Mouse (Mus musculus) forebrain, embryonic 13.5 days (tissue): ENCODE data around the gene Ntng1. TPM values are rescaled to one million over a fixed set of nuclear protein-coding genes. Genes with fewer than 3 reads are reported as not detected.

Experiments used
- ATAC-seq: fragments of 200-750 bp; cut with Nextera tagmentation; 2 replicates; pipeline ENCODE4 v1.8.0; 2017
- H3K27ac ChIP-seq: fragments of 300-500 bp; sonication (generic); 2 replicates; pipeline ENCODE4 v1.5.1; 2015; ENCODE audit warnings: inconsistent platforms, mild to moderate bottlenecking, moderate library complexity
- H3K27me3 ChIP-seq: fragments of 300-500 bp; sonication (generic); 2 replicates; pipeline ENCODE4 v1.6.1; 2015; ENCODE audit warnings: mild to moderate bottlenecking, inconsistent platforms
- H3K36me3 ChIP-seq: fragments of 300-500 bp; sonication (generic); 2 replicates; pipeline ENCODE4 v1.6.1; 2015; ENCODE audit warnings: mild to moderate bottlenecking, inconsistent platforms; ENCODE audit not compliant: poor library complexity, severe bottlenecking
- H3K4me1 ChIP-seq: fragments of 300-500 bp; sonication (generic); 2 replicates; pipeline ENCODE4 v1.6.1; 2015; ENCODE audit warnings: inconsistent platforms
- H3K4me2 ChIP-seq: fragments of 300-500 bp; sonication (generic); 2 replicates; pipeline ENCODE4 v1.6.1; 2015; ENCODE audit warnings: inconsistent platforms, mild to moderate bottlenecking, moderate library complexity
- H3K4me3 ChIP-seq: fragments of 300-500 bp; sonication (generic); 2 replicates; pipeline ENCODE4 v1.5.1; 2015; ENCODE audit warnings: mild to moderate bottlenecking, inconsistent platforms
- H3K9ac ChIP-seq: fragments of 300-500 bp; sonication (generic); 2 replicates; pipeline ENCODE4 v1.6.1; 2015; ENCODE audit warnings: mild to moderate bottlenecking, inconsistent platforms
- H3K9me3 ChIP-seq: fragments of 300-500 bp; sonication (generic); replicated peaks from 2 replicates; pipeline ENCODE4 v1.6.1; 2016; ENCODE audit warnings: inconsistent platforms
- WGBS: fragments of 180-500 bp; shearing (Covaris S2); methylation state at CpG from one replicate; pipeline ENCODE4 v1.1.7; 2015; 5-methylcytosine and 5-hydroxymethylcytosine counted together
- polyA plus RNA-seq: library from polyadenylated mRNA; unstranded; fragments of >200 nt; fragmentation: Nextera tagmentation; extraction: Ambion mirVana; gene quantifications from 2 replicates; pipeline ENCODE4 v1.2.1, GENCODE M21; 2015

Gene Ntng1
- polyA plus RNA-seq, 1 experiment from 2014 or later, result 12.6 TPM

- WGBS, result 65% methylated on average over 2 of the region's 2 CpGs
- Histone ChIP-seq H3K4me3 (no peak overlapping the region), H3K36me3 (no peaks in the 10 kb centered on the region), H3K4me2 (no peak overlapping the region), H3K9ac (no peak overlapping the region), H3K9me3 (no peaks in the 10 kb centered on the region), H3K4me1 (no peaks in the 10 kb centered on the region), H3K27ac (no peak overlapping the region), H3K27me3 (no peaks in the 10 kb centered on the region)
- ATAC-seq, result no peak
These were observed 166.2 kb downstream of the Ntng1 start for GRCm38 (mm10) chr3:109977614-109978013.

GRCm38 (mm10) chr3:109975106-109975505, 168.7 kb downstream of the Ntng1 start:
- Histone ChIP-seq H3K4me3 (no peak overlapping the region), H3K36me3 (no peaks in the 10 kb centered on the region), H3K4me2 (no peak overlapping the region), H3K4me1 (no peaks in the 10 kb centered on the region), H3K9me3 (no peaks in the 10 kb centered on the region), H3K27ac (no peak overlapping the region), H3K27me3 (no peaks in the 10 kb centered on the region), H3K9ac (no peak overlapping the region)
- 70% methylated on average over 4 of the region's 4 CpGs for WGBS
- no peak for ATAC-seq

DNA sequence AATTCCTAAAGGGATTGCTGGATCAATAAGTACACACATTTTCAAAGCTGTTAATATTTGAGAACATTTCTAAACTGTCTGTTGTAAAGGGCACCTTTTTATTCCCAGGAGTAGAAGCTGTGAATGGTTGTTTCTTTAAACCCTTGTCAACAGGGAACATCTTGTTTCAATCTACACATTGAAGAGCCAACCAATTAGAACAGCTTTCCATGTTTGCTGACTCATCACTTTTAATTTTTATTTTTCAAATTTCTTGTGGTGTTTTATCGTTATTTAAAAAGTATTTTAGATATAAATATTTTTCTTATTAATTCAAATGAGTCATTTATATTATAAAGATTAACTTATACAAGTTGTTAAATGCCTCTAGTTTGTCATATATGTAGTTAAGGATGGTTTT, 172.3 kb downstream of the Ntng1 start:
- H3K27me3 ChIP-seq, result no peaks in the 10 kb centered on the region
- no peaks in the 10 kb centered on the region for H3K4me1 ChIP-seq
- no peaks in the 10 kb centered on the region for H3K9me3 ChIP-seq
- no peaks in the 10 kb centered on the region for H3K36me3 ChIP-seq
- no peak for ATAC-seq
- H3K27ac ChIP-seq, result no peak overlapping the region
- WGBS, result 79% methylated on average over 1 of the region's 1 CpGs
- no peak overlapping the region for H3K4me3 ChIP-seq
- no peak overlapping the region for H3K9ac ChIP-seq
- no peak overlapping the region for H3K4me2 ChIP-seq

- H3K27ac ChIP-seq, result no peak overlapping the region
- H3K9ac ChIP-seq, result no peak overlapping the region
- no peak overlapping the region for H3K4me3 ChIP-seq
- H3K36me3 ChIP-seq, result no peaks in the 10 kb centered on the region
- no peaks in the 10 kb centered on the region for H3K4me1 ChIP-seq
- H3K9me3 ChIP-seq, result no peaks in the 10 kb centered on the region
- no peaks in the 10 kb centered on the region for H3K27me3 ChIP-seq
- H3K4me2 ChIP-seq, result no peak overlapping the region
- no peak for ATAC-seq
These were observed 173.6 kb downstream of the Ntng1 start for GRCm38 (mm10) chr3:109970181-109970580.

GRCm38 (mm10) chr3:109962631-109963030, 181.2 kb downstream of the Ntng1 start:
- WGBS, result 38% methylated on average over 2 of the region's 2 CpGs
- H3K4me2 ChIP-seq, result no peak overlapping the region

GRCm38 (mm10) chr3:109942960-109943359, 200.9 kb downstream of the Ntng1 start:
- H3K9me3 ChIP-seq, result no peaks in the 10 kb centered on the region
- no peak overlapping the region for H3K27ac ChIP-seq
- WGBS, result 97% methylated on average over 1 of the region's 1 CpGs
- no peak overlapping the region for H3K4me3 ChIP-seq
- no peaks in the 10 kb centered on the region for H3K4me1 ChIP-seq
- no peak overlapping the region for H3K4me2 ChIP-seq
- ATAC-seq, result no peak
- no peaks in the 10 kb centered on the region for H3K36me3 ChIP-seq
- no peaks in the 10 kb centered on the region for H3K27me3 ChIP-seq
- H3K9ac ChIP-seq, result no peak overlapping the region

More at GRCm38 (mm10) chr3:109962631-109963030, 181.2 kb downstream of the Ntng1 start:
- Histone ChIP-seq H3K9me3 (no peaks in the 10 kb centered on the region), H3K27ac (no peak overlapping the region), H3K9ac (no peak overlapping the region), H3K36me3 (no peaks in the 10 kb centered on the region), H3K4me3 (no peak overlapping the region), H3K4me1 (no peaks in the 10 kb centered on the region), H3K27me3 (no peaks in the 10 kb centered on the region)
- no peak for ATAC-seq

GRCm38 (mm10) chr3:109937634-109938033, 206.2 kb downstream of the Ntng1 start:
- no peak overlapping the region for H3K9ac ChIP-seq
- H3K36me3 ChIP-seq, result no peaks in the 10 kb centered on the region
- H3K27me3 ChIP-seq, result no peaks in the 10 kb centered on the region
- 93% methylated on average over 2 of the region's 2 CpGs for WGBS
- no peaks in the 10 kb centered on the region for H3K4me1 ChIP-seq
- no peak overlapping the region for H3K4me2 ChIP-seq
- peak; percentile 23; the same call in 1 of the 2 replicates for ATAC-seq
- no peaks in the 10 kb centered on the region for H3K9me3 ChIP-seq
- no peak overlapping the region for H3K4me3 ChIP-seq
- H3K27ac ChIP-seq, result no peak overlapping the region

DNA sequence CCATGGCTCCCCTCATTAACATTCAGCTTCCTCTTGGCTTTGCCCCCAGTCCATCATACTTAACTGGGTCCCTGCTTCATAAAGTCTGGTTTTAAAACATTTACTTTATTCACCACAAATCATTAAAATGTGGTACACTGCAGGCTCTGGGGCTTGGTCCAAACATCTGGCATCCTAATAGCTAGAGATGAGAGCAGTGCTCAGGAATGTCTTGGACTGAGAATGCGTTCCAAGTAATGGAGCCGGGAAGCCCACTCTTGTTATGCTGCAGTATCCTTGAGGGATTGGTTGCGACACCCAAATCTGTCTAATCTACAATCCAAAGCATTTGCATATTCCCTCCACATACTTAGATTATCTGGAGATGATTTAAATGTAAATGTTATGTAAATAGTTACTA, 207.5 kb downstream of the Ntng1 start:
- no peak for ATAC-seq

DNA sequence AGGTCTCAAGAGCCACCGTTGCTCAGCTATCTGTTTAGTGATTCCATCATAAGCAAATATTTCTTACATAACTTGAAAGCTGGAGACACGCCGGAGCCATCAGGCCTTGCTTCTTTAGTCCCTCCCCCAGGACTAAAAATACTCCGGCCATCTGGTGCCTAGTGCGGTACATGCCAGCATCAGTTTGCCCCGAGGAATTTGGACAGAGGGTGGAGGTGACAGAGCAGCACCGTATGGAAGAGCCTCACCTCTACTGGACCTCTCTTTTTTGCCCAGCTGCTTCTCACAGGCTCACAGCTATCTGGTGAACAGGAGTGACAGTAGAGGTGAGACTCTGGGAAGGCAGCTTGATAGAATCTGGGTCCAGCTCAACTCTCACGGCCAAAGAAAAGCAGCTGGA, 211.6 kb downstream of the Ntng1 start:
- WGBS, result 83% methylated on average over 8 of the region's 8 CpGs
- Histone ChIP-seq H3K27me3 (no peaks in the 10 kb centered on the region), H3K27ac (no peak overlapping the region), H3K4me3 (no peak overlapping the region), H3K4me1 (no peaks in the 10 kb centered on the region), H3K9ac (no peak overlapping the region), H3K36me3 (no peaks in the 10 kb centered on the region), H3K9me3 (no peaks in the 10 kb centered on the region), H3K4me2 (no peak overlapping the region)
- ATAC-seq, result 0 out of 2 replicates have a peak, but pooled peaks have one; percentile 19

More for the DNA sequence above, 207.5 kb downstream of the Ntng1 start:
- Histone ChIP-seq H3K9ac (no peak overlapping the region), H3K27ac (no peak overlapping the region), H3K9me3 (no peaks in the 10 kb centered on the region), H3K4me1 (no peaks in the 10 kb centered on the region), H3K36me3 (no peaks in the 10 kb centered on the region), H3K4me3 (no peak overlapping the region), H3K27me3 (no peaks in the 10 kb centered on the region), H3K4me2 (no peak overlapping the region)
- 77% methylated on average over 3 of the region's 3 CpGs for WGBS

DNA sequence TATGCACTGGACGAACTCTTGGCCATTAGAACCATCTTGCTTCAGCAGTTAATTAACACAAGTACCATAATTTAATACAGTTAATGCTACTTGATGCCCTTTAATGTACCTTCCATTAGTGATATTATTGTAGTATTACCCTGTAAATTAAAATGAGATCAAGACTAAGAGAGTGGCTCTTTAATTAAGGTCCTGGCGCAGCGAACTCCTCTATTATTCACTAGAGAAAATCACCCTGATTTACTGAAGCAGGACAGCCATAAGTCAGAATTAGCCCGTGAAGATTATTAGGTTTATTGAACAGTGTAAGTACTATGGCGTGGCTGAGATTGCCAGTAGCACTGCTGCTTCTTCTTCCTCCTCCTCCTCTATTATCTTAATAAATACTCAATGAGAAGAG, 212.8 kb downstream of the Ntng1 start:
- H3K4me1 ChIP-seq, result no peaks in the 10 kb centered on the region
- no peak overlapping the region for H3K9ac ChIP-seq
- ATAC-seq, result no peak
- no peaks in the 10 kb centered on the region for H3K9me3 ChIP-seq
- H3K27me3 ChIP-seq, result no peaks in the 10 kb centered on the region
- no peak overlapping the region for H3K4me3 ChIP-seq
- no peak overlapping the region for H3K4me2 ChIP-seq
- 64% methylated on average over 5 of the region's 5 CpGs for WGBS
- H3K36me3 ChIP-seq, result no peaks in the 10 kb centered on the region
- H3K27ac ChIP-seq, result no peak overlapping the region

- Histone ChIP-seq H3K4me1 (peaks cover 2% of the 10 kb centered on the region; the same call in 1 of the 2 replicates), H3K27me3 (no peaks in the 10 kb centered on the region), H3K27ac (no peak overlapping the region), H3K9me3 (no peaks in the 10 kb centered on the region), H3K9ac (no peak overlapping the region), H3K4me2 (no peak overlapping the region), H3K36me3 (no peaks in the 10 kb centered on the region), H3K4me3 (no peak overlapping the region)
- ATAC-seq, result peak; percentile 19; the same call in 1 of the 2 replicates
- WGBS, result 66% methylated on average over 4 of the region's 4 CpGs
These were observed 220.0 kb downstream of the Ntng1 start for GRCm38 (mm10) chr3:109923788-109924187.

DNA sequence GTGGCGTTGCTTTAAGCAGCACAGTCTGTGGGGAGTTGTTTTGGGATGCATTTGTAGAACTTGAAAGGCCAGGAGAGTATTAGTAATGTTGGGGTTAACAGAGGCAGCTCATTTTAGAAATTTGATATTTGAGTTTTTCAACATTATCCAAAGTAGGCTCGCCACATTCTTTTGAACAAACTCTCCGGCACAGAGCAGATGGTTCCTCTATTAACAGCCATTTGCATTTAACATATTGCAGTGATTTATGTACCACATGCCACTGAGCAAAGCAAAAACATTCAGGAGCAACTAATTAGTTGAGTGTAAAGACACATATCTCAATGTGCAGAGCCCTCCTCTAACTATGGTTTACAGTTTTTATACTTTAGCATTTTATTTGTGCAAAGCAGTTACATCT, 224.8 kb downstream of the Ntng1 start:
- H3K9ac ChIP-seq, result no peak overlapping the region
- H3K27me3 ChIP-seq, result no peaks in the 10 kb centered on the region
- H3K36me3 ChIP-seq, result no peaks in the 10 kb centered on the region
- H3K4me3 ChIP-seq, result no peak overlapping the region
- H3K27ac ChIP-seq, result peak overlapping the region; percentile 35; the same call in 1 of the 2 replicates
- H3K4me2 ChIP-seq, result no peak overlapping the region
- WGBS, result 54% methylated on average over 3 of the region's 3 CpGs
- H3K9me3 ChIP-seq, result no peaks in the 10 kb centered on the region
- peaks cover 15% of the 10 kb centered on the region; the same call in 1 of the 2 replicates for H3K4me1 ChIP-seq
- ATAC-seq, result peak; percentile 84

DNA sequence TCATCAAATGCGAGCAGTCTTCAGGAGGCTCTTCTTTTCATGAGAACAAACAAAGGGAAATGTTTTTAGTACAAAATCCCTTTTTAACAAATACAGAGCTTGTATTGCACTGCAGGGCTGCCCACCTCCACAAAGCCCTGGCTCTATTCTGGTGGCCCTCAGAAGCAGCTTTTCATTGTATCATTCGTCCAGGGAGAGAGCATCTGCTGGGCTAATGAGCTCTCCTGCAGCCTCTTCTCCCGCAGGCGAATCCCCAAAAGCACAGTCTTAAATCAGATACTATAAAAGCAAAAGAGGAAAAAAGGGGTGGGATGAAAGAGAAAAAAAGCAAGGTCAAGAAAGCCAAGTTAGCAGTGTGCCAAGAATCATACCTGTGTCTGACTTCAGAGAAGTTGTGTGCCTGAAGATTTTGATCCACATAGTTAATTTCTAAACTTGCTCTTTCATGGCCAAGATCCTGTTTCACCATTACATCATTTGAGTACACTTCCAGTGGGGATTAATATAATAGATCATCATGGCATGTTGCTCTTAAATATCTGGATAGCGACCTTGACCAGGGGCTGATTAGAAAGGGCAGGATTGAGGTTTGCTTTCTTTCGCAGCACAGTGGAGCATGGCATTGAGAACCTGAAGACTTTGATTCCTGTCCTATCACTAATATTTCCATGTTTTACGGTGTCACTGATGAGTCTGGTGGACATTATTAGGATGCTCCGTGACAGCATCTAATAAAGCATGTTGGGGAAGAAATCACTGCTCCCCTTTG, 225.7 kb downstream of the Ntng1 start:
- Histone ChIP-seq H3K4me1 (peaks cover 15% of the 10 kb centered on the region; the same call in 1 of the 2 replicates), H3K4me2 (no peak overlapping the region), H3K4me3 (no peak overlapping the region), H3K9me3 (no peaks in the 10 kb centered on the region), H3K9ac (no peak overlapping the region), H3K27ac (no peak overlapping the region), H3K27me3 (no peaks in the 10 kb centered on the region), H3K36me3 (no peaks in the 10 kb centered on the region)
- WGBS, result 36% methylated on average over 8 of the region's 8 CpGs
- ATAC-seq, result peak; percentile 69; the same call in 1 of the 2 replicates
